Mouse (Mus musculus) layer of hippocampus, adult 8-10 months (tissue): Measurements from ENCODE around the gene Tert. TPM values are rescaled to one million over a fixed set of nuclear protein-coding genes. Genes with fewer than 3 reads are reported as not detected.

Source experiments
- DNase-seq, 2 experiments: peaks; one replicate each; pipeline ENCODE4 v3.0.0; 2022; ENCODE audit warnings: low spot score in 2 of 2
- total RNA-seq, 4 experiments: library from RNA; stranded (reverse); gene quantifications; 2 replicates each; pipeline ENCODE4 v1.2.4; 2022

Gene Tert
- 1 to 10 TPM; 2.5 to 5.3 (median 3.5) TPM for total RNA-seq

GRCm38 (mm10) chr13:73626745-73627549 is at the start of gene Tert:
TSS of gene Tert (plus strand) at chr13:73626911.
- peak; percentile 23 to 36 for DNase-seq

GRCm38 (mm10) chr13:73577277-73577676 is 49.4 kb upstream of the Tert start:
- DNase-seq: no peak

DNA sequence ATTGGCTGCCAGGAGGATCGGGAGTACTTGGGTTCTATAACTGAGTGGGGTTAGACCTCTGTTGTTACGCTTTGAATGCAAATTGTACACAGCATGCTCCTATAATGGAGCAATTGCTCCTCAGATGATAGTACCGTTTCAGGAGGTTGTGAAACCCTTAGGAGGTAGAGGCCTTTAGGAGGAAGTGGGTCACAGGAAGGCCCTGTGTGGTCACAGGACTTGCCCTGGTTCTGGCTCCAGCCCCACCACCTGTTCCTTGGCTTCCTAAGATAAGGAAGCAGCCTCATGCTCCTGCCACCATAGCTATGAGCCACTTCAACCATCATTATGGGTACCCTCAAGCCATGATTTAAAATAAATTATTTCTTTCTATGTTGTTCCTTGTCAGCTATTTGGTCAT is 35.2 kb upstream of the Tert start:
- no peak for DNase-seq

DNA sequence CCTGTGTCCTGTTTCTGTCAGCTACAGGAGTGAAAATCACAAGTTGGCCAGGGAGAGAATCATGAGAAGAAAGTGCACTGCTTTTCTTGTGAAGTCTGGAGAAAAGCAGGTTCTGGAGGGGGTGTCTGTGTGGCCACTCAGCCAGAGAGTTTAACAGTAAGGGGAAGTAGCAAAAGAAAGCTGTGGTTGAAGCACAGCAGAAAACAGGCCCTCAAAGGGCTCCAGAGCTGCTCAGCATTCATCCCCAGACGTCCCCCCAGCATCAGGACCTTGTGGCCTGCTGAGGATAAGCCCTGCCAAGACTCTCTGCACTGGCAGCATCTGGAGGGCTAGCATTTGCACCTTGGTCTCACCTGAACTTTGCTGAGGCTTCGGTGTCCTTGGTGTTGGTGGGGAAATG is 34.2 kb upstream of the Tert start:
- no peak for DNase-seq

DNA sequence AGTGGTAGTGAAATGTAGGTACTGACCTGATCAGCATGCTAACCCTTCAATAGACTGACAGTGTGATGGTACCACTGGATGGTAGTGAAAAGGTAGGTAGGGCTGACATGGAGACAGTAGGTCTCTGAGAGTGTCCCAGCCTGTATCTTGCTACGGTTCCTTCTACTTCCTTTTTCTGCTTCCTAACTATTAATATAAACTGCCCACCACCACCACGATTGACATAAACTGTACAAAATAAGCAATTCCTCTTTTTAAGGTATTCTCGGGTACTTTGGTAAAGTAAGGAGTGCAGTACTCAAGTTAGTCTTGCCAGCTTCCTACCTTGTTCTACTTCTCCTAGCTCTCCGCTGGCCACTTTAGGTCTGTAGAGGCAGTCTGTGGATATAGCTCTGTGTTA is 30.4 kb upstream of the Tert start:
- no peak for DNase-seq

DNA sequence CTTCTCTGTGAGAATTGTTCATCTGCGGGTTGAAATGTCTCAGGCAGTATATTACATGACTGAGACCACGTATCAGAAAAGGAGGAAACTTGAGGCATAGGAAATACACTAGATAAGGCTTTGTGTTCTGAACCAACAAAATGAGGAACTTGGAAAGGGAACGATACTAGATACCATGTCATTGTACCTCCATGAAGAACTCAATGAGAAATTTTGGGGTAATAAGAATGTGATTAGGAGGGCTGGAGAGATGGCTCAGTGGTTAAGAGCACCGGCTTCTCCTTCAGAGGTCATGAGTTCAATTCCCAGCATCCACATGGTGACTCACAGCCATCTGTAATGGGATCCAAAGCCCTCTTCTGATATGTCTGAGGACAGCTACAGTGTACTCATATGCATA is 26.5 kb upstream of the Tert start:
- no peak for DNase-seq

- no peak for DNase-seq
Observed at GRCm38 (mm10) chr13:73603046-73603445, 23.7 kb upstream of the Tert start.

GRCm38 (mm10) chr13:73603522-73604155 is 23.1 kb upstream of the Tert start, which contains the start of gene Clptm1l:
TSS of gene Clptm1l (plus strand) at chr13:73604006.
- DNase-seq: peak; percentile 95 to 98

GRCm38 (mm10) chr13:73604156-73604957 is 22.4 kb upstream of the Tert start:
- DNase-seq: no peak

GRCm38 (mm10) chr13:73618406-73618805 is 8.3 kb upstream of the Tert start:
- DNase-seq: no peak

DNA sequence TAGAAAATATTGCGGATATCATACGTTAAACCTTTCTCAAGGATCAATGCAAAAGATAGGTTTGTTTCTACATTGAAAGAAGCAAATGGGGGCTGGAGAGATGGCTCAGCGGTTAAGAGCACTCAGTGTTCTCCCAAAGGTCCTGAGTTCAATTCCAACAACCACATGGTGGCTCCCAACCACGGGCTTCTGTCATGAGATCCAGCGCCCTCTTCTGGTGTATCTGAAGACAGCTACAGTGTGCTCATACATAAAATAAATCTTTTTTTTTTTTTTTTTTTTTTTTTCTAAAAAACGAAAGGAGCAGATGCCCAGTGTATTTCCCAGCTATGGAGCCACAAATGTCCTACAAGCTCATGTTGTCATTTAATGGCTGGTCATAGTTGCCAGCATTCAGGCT is 6.1 kb upstream of the Tert start:
- no peak for DNase-seq

GRCm38 (mm10) chr13:73626410-73626744 is 334 bp upstream of the Tert start:
- no peak for DNase-seq

DNA sequence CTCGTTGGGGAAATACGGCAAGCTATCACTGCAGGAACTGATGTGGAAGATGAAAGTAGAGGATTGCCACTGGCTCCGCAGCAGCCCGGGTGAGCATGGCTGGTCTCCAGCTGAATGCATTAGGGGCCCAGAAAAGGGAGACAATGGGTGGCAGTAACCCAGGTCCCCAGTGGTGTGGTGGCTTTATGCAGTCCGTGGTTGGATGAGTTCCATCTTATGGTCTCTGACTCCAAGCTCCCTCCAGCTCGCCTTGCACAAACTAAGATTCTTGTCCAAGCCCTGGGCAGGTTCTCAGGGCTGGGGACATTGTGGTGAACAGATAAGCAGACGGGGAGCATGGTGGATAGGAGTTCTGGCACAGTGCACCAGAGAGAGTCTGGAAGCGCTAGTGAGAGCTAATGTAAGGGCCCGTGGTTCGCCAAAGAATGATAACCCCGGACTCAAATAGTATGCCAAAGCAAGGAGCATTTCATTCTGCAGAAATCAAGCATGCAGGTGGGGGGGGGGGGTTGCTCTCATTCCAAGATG is 1.9 kb downstream of the Tert start:
- no peak for DNase-seq

GRCm38 (mm10) chr13:73631837-73632236 is 5.1 kb downstream of the Tert start:
- no peak for DNase-seq

GRCm38 (mm10) chr13:73637826-73638225 is 11.1 kb downstream of the Tert start:
- DNase-seq: no peak

DNA sequence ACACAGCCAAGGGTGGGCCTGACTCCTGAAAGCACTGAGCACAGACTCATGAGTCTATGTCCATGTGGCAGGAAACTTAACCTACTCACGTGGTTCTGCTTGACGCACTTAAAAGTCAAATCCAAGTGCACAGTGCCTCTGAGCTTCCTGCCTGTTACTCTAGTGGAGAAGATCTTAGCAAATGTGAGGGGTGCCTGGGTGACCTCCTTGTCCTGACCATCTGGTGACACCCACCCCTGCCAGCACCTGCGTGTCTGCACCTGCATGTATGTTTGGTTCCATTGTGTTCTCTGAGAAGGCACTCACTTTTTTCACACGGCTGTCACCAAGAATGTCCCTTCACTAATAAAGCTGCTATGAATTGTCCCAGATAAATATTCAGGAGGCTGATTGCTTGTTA is 14.6 kb downstream of the Tert start:
- DNase-seq: no peak

- DNase-seq: peak; percentile 20 to 47
Observed at GRCm38 (mm10) chr13:73646397-73647087, 19.8 kb downstream of the Tert start.

GRCm38 (mm10) chr13:73653266-73653665 is 26.6 kb downstream of the Tert start:
- DNase-seq: no peak

GRCm38 (mm10) chr13:73654976-73655375 is 28.3 kb downstream of the Tert start:
- DNase-seq: no peak

- DNase-seq: no peak
Observed at GRCm38 (mm10) chr13:73658953-73659352, 32.2 kb downstream of the Tert start.

- no peak for DNase-seq
Observed at GRCm38 (mm10) chr13:73660163-73660695, 33.5 kb downstream of the Tert start.
